Mouse (Mus musculus): ENCODE results near the gene Atxn10. TPM values are rescaled to one million over a fixed set of nuclear protein-coding genes. Genes with fewer than 3 reads are reported as not detected.
A peak's percentile ranks its signal among the peaks of the same experiment; 100 is the strongest.

Gene Atxn10
- polyA plus RNA-seq, 1 experiment from 2014 or later, result 402 TPM

DNA sequence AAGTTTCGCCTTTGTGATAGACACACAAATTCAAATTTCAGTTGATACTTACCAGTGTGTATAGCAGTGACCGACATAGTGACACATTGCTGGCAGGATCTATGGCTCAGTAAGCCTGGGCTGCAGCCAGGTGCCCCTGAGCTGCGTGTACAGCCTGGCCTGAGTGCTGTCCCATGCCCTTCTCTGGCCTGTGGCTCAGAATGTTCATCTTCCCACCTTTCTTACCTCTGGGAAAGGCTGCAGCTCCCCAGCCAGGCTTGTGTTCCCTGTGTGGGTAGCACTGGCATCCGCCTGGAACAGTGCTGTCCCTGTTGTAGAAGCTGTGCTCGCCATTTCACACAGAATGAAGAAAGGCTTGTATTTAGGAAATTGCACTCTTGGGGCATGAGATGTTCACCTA lies 72.7 kb downstream of the Atxn10 start:
- Histone ChIP-seq H3K9ac (no peak overlapping the region), H3K4me3 (no peak overlapping the region), H3K4me1 (peaks cover 4% of the 10 kb centered on the region; the same call in 1 of the 2 replicates), H3K27ac (no peak overlapping the region), H3K9me3 (replicated peaks) (no peaks in the 10 kb centered on the region), H3K27me3 (no peaks in the 10 kb centered on the region), H3K36me3 (no peaks in the 10 kb centered on the region), H3K4me2 (replicated peaks) (no peak overlapping the region)
- no peak for ATAC-seq (ENCODE audit: low FRiP score)
- 90% methylated on average over 5 of the region's 5 CpGs for WGBS

DNA sequence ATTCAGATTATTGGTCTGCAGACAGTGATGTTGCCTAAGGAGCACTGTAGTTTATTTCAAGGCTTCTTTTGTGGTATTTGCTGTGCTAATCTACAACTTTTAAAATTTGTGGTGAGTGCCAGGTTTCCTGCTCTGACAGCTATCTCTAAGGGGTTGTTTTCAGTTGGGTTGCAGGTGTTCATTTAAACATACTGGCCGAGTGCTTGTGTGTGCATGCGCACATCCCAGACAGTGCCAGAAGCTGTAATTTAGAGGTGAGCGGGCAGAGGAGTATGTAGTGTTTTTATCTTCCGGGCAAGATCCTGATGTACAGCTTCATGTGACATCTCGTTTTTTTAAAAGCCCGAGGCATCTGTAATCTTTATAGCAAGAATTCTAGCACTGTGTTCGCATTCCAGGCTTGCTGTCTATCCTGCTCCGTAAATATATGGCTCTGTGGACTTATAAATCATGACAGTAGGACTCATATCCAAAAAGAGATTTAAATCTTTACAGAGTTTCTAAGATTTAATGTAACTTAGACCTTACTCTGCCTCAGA lies 73.3 kb downstream of the Atxn10 start:
- no peak for ATAC-seq (ENCODE audit: low FRiP score)
- H3K9me3 ChIP-seq (replicated peaks), result no peaks in the 10 kb centered on the region
- 87% methylated on average over 8 of the region's 8 CpGs for WGBS

DNA sequence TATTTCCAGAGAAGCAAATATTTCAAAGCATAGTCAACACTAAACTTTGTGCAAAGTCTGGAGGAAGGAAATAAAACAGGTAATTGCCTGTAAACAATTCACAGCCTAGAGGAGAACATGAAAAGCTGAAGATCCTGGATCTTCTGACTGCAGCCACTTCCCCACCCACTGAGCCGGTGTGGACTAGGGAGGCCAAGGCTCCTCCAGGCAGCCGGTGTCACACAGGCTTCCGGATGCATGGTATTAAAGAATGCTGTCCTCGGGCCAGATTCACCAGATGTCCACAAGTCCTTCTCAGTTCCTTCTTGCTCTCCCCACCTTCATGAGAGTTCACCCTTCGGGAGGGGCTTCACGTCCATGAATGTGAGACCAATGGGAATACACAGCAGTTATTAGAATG lies 73.8 kb downstream of the Atxn10 start:
- Histone ChIP-seq H3K27me3 (no peaks in the 10 kb centered on the region), H3K27ac (no peak overlapping the region), H3K9me3 (replicated peaks) (no peaks in the 10 kb centered on the region), H3K4me2 (replicated peaks) (no peak overlapping the region), H3K4me1 (peaks cover 4% of the 10 kb centered on the region; the same call in 1 of the 2 replicates), H3K36me3 (no peaks in the 10 kb centered on the region), H3K9ac (no peak overlapping the region), H3K4me3 (no peak overlapping the region)
- WGBS, result 84% methylated on average over 6 of the region's 6 CpGs
- ATAC-seq (ENCODE audit: low FRiP score), result no peak

More for the DNA sequence above, 73.3 kb downstream of the Atxn10 start:
- no peak overlapping the region for H3K4me2 ChIP-seq (replicated peaks)
- H3K27me3 ChIP-seq, result no peaks in the 10 kb centered on the region
- no peak overlapping the region for H3K27ac ChIP-seq
- H3K4me3 ChIP-seq, result no peak overlapping the region
- peaks cover 4% of the 10 kb centered on the region; the same call in 1 of the 2 replicates for H3K4me1 ChIP-seq
- H3K9ac ChIP-seq, result no peak overlapping the region
- H3K36me3 ChIP-seq, result no peaks in the 10 kb centered on the region

DNA sequence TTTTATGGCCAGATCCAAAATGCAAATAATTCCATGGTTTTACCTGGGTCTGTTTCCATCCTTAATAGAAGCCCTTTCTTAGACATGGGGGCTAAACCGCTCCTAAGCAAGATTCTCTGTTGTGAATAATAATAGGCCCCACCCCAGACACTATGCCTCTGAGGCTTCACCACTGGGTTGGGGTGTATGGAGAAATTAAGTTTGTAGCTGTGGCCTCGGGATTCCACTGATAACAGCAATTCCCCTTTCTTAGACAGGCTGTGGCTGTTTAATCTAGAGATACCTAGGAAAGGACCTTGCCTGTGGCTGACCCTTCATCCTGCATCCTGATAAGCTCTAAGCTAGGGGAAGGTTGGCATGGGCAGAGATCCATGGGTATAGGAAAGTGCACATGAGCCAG lies 78.6 kb downstream of the Atxn10 start:
- Histone ChIP-seq H3K4me3 (no peak overlapping the region), H3K27me3 (no peaks in the 10 kb centered on the region), H3K36me3 (peaks cover 13% of the 10 kb centered on the region), H3K27ac (no peak overlapping the region), H3K9ac (no peak overlapping the region), H3K9me3 (replicated peaks) (no peaks in the 10 kb centered on the region), H3K4me1 (no peaks in the 10 kb centered on the region), H3K4me2 (replicated peaks) (no peak overlapping the region)
- 90% methylated on average over 2 of the region's 2 CpGs for WGBS
- no peak for ATAC-seq (ENCODE audit: low FRiP score)

DNA sequence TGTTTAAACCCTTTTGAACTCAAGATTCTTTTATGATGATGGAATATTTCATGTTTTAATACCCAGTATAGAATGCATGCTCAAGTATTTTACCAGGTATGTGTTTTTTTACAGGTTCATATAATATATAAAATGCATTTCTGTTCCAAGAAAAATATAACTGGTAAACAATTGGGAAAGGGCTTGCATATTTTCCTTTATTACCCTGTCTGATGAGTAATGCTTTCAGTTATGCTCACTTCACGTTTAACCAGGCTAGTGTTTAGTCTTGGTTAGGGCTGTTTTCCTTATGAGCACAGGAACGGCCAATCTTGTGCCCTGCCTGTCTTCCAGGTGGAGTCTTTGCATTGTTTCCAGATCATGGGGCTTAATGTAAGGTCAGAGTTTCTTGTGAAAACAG lies 84.6 kb downstream of the Atxn10 start:
- H3K27me3 ChIP-seq, result no peaks in the 10 kb centered on the region
- H3K4me2 ChIP-seq (replicated peaks), result no peak overlapping the region
- H3K4me1 ChIP-seq, result peaks cover 7% of the 10 kb centered on the region; the same call in 1 of the 2 replicates
- no peaks in the 10 kb centered on the region for H3K9me3 ChIP-seq (replicated peaks)
- no peak overlapping the region for H3K27ac ChIP-seq
- H3K4me3 ChIP-seq, result no peak overlapping the region
- WGBS, result 85% methylated on average over 2 of the region's 2 CpGs
- no peak for ATAC-seq (ENCODE audit: low FRiP score)
- no peak overlapping the region for H3K9ac ChIP-seq
- H3K36me3 ChIP-seq, result peaks cover 7% of the 10 kb centered on the region

DNA sequence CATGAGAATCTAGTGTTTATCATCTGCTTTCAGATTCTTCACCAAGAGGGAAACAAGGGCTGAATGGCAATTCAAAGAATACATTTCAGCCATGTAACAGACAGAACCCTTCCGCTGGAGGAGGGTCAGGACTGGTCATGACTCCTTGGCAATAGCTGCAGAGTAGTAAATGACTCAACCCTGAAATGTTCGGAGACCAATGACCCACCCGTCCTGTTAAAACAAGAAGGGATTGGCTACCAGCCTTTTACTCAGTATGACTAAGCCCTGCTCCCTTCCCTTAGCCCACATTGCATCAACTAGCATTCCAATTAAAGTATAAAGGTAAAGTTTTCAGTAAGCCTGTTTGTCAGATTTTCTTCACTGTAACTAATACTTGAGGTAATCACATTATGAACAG lies 88.2 kb downstream of the Atxn10 start:
- no peak overlapping the region for H3K27ac ChIP-seq
- H3K4me2 ChIP-seq (replicated peaks), result no peak overlapping the region
- H3K9me3 ChIP-seq (replicated peaks), result no peaks in the 10 kb centered on the region
- H3K27me3 ChIP-seq, result no peaks in the 10 kb centered on the region
- no peak overlapping the region for H3K4me3 ChIP-seq
- no peak for ATAC-seq (ENCODE audit: low FRiP score)
- no peak overlapping the region for H3K9ac ChIP-seq
- H3K4me1 ChIP-seq, result peaks cover 7% of the 10 kb centered on the region; the same call in 1 of the 2 replicates
- 90% methylated on average over 3 of the region's 3 CpGs for WGBS
- H3K36me3 ChIP-seq, result no peaks in the 10 kb centered on the region

DNA sequence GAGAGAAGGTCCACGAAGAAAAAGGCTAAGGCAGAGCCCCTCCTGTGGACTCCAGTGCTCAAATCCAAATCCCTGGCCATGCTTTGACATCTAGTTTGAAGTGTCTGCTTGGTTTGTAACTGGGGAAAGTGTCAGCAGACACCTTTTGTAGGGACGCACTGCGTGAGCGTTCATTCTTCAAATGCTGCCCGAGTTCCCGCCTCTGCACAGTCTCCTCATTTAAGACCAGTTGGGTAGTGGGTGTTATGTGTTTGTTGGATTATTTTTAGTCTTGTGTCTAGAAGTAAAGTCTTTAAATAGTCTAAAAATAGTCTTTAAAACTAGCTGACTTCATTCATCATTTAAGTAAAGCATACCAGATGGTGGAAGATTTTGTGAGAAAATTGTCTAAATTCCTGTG lies 92.1 kb downstream of the Atxn10 start:
- Histone ChIP-seq H3K4me1 (0 out of 2 replicates have a peak, but pooled peaks cover 3% of the 10 kb centered on the region), H3K36me3 (no peaks in the 10 kb centered on the region), H3K4me3 (no peak overlapping the region), H3K27ac (no peak overlapping the region), H3K9ac (no peak overlapping the region), H3K4me2 (replicated peaks) (no peak overlapping the region), H3K9me3 (replicated peaks) (no peaks in the 10 kb centered on the region), H3K27me3 (no peaks in the 10 kb centered on the region)
- no peak for ATAC-seq (ENCODE audit: low FRiP score)
- 86% methylated on average over 6 of the region's 6 CpGs for WGBS

DNA sequence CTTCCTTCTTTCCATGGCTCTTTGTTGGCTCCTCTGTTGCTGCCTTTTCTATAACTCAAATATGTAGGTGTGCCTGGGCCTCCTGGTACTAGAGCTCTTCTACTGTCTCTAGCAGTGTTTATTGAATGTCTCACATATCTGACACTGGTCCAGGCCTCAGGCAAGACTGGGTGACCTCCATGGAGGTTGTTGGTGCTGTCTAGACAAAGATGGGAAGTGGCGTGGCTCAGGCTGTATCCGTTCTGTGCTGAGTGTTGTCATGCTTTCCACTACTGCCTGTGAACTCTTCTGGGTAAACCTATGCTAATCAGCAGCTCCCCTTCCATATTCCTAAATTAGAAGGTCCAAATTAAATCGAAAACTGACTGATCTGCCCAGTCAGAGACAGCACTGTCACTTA lies 106.5 kb downstream of the Atxn10 start:
- Histone ChIP-seq H3K9me3 (replicated peaks) (no peaks in the 10 kb centered on the region), H3K4me2 (replicated peaks) (no peak overlapping the region), H3K9ac (no peak overlapping the region), H3K4me1 (no peaks in the 10 kb centered on the region), H3K27ac (no peak overlapping the region), H3K4me3 (no peak overlapping the region), H3K27me3 (no peaks in the 10 kb centered on the region), H3K36me3 (peaks cover 19% of the 10 kb centered on the region; the same call in 1 of the 2 replicates)
- ATAC-seq (ENCODE audit: low FRiP score), result no peak
- 88% methylated on average over 3 of the region's 3 CpGs for WGBS

DNA sequence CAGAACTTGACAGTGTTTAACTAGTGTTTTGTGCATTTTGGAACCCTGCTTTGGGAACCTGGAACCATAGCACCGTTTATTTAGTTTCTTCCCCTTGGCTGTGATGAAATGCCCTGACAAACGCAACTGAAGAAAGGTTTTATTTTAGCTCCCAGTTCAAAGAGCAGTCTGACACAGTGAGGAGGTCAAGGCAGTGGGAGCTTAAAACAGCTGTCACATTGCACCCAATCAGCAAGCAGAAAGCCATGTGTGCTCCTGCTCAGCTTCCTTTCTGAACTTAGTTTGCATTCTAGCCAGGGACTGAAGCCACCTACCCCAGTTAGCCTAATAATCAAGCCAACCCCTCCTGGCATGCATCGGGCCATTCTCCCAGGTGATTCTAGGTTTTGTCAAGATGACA lies 110.6 kb downstream of the Atxn10 start:
- Histone ChIP-seq H3K27ac (no peak overlapping the region), H3K4me2 (replicated peaks) (no peak overlapping the region), H3K9ac (no peak overlapping the region), H3K36me3 (peaks cover 19% of the 10 kb centered on the region; the same call in 1 of the 2 replicates), H3K9me3 (replicated peaks) (no peaks in the 10 kb centered on the region), H3K4me1 (no peaks in the 10 kb centered on the region), H3K27me3 (no peaks in the 10 kb centered on the region), H3K4me3 (no peak overlapping the region)
- 86% methylated on average over 3 of the region's 3 CpGs for WGBS
- ATAC-seq (ENCODE audit: low FRiP score), result no peak

DNA sequence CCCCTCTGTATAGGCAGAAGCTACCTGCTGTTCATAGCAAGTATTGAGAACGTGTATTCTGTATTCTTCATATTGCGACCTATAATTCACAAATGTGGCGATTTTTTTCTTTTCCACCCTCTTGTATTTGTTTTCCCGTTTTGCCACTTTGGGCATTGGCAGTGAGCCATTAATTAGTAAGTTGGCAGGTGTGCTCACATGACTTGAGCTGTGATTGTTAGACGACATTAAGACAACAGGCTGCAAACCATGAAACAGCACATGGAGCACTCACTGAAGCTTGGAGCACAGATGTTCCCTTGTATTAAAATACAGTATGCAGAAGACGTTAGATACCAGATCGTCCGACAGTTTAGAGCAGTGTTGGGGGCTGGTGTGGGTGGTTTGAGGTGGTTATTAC lies 120.8 kb downstream of the Atxn10 start:
- H3K9me3 ChIP-seq (replicated peaks), result no peaks in the 10 kb centered on the region
- no peak overlapping the region for H3K9ac ChIP-seq
- no peak for ATAC-seq (ENCODE audit: low FRiP score)
- peaks cover 6% of the 10 kb centered on the region; the same call in 1 of the 2 replicates for H3K36me3 ChIP-seq
- H3K4me1 ChIP-seq, result peaks cover 65% of the 10 kb centered on the region
- H3K4me3 ChIP-seq, result no peak overlapping the region
- WGBS, result 64% methylated on average over 8 of the region's 8 CpGs
- peak overlapping the region; percentile 88 for H3K27ac ChIP-seq
- no peaks in the 10 kb centered on the region for H3K27me3 ChIP-seq
- H3K4me2 ChIP-seq (replicated peaks), result no peak overlapping the region

DNA sequence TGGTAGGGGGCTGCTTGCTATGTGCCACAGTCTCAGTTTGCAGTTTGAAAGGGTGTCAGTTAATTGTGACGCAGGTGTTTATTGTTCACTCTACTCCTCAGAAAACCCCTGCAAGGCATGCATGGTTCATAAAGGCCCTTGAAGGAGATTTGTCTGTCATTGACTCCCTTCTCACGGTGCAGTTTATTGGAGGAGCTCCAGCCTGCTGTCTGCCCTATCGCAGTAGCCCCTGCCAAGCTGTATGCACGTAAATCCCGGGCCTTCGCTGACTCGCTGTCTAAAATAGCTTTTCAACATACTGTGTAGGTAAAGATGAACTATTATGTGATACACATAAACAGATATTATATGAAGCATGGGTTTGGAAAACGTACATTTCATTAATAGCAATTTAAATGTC lies 121.8 kb downstream of the Atxn10 start:
- no peak overlapping the region for H3K4me2 ChIP-seq (replicated peaks)

DNA sequence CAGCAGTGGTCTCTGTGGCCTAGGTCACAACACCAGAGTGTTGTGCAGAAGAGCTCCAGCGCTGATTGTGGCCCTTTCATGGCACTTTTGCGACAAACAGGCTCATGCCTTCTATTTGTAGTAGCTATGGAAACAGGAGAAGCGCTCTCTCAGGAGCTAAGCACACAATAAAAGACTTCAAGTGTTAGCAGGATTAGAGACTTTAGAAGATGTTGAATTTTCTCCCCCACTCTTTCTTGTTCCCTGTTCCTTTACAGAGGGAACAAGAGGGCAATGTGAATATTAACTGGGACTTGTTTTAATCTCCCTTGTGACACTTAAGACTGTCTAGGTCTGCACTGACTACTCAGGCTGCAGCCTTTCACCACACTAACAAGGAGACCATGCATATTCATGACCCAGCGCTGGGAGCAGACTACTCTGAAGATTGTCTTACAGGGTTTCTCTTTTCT lies 122.6 kb downstream of the Atxn10 start:
- WGBS, result 13% methylated on average over 4 of the region's 4 CpGs
- H3K27me3 ChIP-seq, result no peaks in the 10 kb centered on the region
- peak overlapping the region; percentile 88 for H3K27ac ChIP-seq
- no peak overlapping the region for H3K4me2 ChIP-seq (replicated peaks)
- ATAC-seq (ENCODE audit: low FRiP score), result peak; percentile 36; the same call in 1 of the 2 replicates
- H3K36me3 ChIP-seq, result peaks cover 13% of the 10 kb centered on the region; the same call in 1 of the 2 replicates
- no peaks in the 10 kb centered on the region for H3K9me3 ChIP-seq (replicated peaks)
- no peak overlapping the region for H3K4me3 ChIP-seq
- H3K4me1 ChIP-seq, result peaks cover 82% of the 10 kb centered on the region
- H3K9ac ChIP-seq, result 0 out of 2 replicates have a peak overlapping the region, but pooled peaks have one; percentile 19

More for the DNA sequence above, 121.8 kb downstream of the Atxn10 start:
- peaks cover 74% of the 10 kb centered on the region for H3K4me1 ChIP-seq
- WGBS, result 46% methylated on average over 8 of the region's 8 CpGs
- 0 out of 2 replicates have a peak, but pooled peaks have one; percentile 5 for ATAC-seq (ENCODE audit: low FRiP score)
- H3K36me3 ChIP-seq, result peaks cover 9% of the 10 kb centered on the region; the same call in 1 of the 2 replicates
- H3K9me3 ChIP-seq (replicated peaks), result no peaks in the 10 kb centered on the region
- no peaks in the 10 kb centered on the region for H3K27me3 ChIP-seq
- no peak overlapping the region for H3K9ac ChIP-seq
- H3K27ac ChIP-seq, result peak overlapping the region; percentile 88
- no peak overlapping the region for H3K4me3 ChIP-seq

DNA sequence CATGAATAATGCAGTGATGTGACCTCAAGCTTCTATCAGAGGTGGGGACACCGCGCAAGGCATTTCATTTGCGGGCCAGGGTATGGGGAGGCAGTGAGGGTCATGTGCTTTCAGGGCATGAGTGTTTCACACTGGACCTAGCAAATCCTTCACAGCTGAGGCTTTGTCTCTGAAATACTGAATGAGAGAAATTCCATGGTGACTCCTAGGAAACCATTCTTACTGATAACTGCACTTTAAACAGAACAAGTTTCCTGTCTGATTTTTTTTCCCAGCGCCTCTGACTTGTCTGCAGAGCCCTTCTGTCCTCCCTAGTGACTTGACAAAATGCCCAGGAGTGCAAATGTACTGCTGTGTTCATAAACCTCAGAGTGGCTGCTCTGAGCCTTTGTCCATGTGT lies 125.5 kb downstream of the Atxn10 start:
- peak; percentile 69 for ATAC-seq (ENCODE audit: low FRiP score)
- H3K9ac ChIP-seq, result no peak overlapping the region
- no peak overlapping the region for H3K4me3 ChIP-seq
- no peaks in the 10 kb centered on the region for H3K27me3 ChIP-seq
- H3K9me3 ChIP-seq (replicated peaks), result no peaks in the 10 kb centered on the region
- H3K4me2 ChIP-seq (replicated peaks), result no peak overlapping the region
- H3K4me1 ChIP-seq, result peaks cover 96% of the 10 kb centered on the region
- 32% methylated on average over 4 of the region's 4 CpGs for WGBS
- H3K36me3 ChIP-seq, result 0 out of 2 replicates have a peak, but pooled peaks cover 10% of the 10 kb centered on the region
- H3K27ac ChIP-seq, result peak overlapping the region; percentile 88

Measured in hindbrain, embryonic 12.5 days (tissue).